Mouse (Mus musculus) thymus, adult 2 months (tissue): ENCODE results near the gene Il22.

Experiments used
- CTCF ChIP-seq: fragments of 200-500 bp; IDR thresholded peaks from 2 replicates; pipeline ENCODE4 v1.5.1; 2012; ENCODE audit warnings: mild to moderate bottlenecking, control low read depth, low read length, moderate library complexity, borderline replicate concordance; ENCODE audit not compliant: control insufficient read depth, poor library complexity, insufficient read depth; ENCODE audit errors: extremely low read depth
- POLR2A ChIP-seq: fragments of 200-500 bp; IDR thresholded peaks from 2 replicates; pipeline ENCODE4 v1.6.1; 2012; ENCODE audit warnings: mild to moderate bottlenecking, low read length, control low read depth, moderate library complexity; ENCODE audit not compliant: control insufficient read depth, poor library complexity, insufficient read depth; ENCODE audit errors: extremely low read depth

- TF ChIP-seq POLR2A (no peak), CTCF (no peak)
These were observed 25.5 kb upstream of the Il22 start for GRCm38 (mm10) chr10:118179265-118179664.
